Mouse (Mus musculus) lung, postnatal 36 days (tissue): Measurements from ENCODE around the gene Dcdc2b.

Experiments
- DNase-seq: peaks from one replicate; pipeline ENCODE4 v3.0.0; 2022; ENCODE audit warnings: mixed read lengths

Gene Dcdc2b

GRCm38 (mm10) chr4:129577688-129578087 lies 36.4 kb downstream of the Dcdc2b start:
- DNase-seq: no peak

GRCm38 (mm10) chr4:129576863-129577491 lies 37.1 kb downstream of the Dcdc2b start:
- DNase-seq: peak; percentile 81

GRCm38 (mm10) chr4:129575171-129575844 lies 38.7 kb downstream of the Dcdc2b start:
- DNase-seq: peak; percentile 65

DNA sequence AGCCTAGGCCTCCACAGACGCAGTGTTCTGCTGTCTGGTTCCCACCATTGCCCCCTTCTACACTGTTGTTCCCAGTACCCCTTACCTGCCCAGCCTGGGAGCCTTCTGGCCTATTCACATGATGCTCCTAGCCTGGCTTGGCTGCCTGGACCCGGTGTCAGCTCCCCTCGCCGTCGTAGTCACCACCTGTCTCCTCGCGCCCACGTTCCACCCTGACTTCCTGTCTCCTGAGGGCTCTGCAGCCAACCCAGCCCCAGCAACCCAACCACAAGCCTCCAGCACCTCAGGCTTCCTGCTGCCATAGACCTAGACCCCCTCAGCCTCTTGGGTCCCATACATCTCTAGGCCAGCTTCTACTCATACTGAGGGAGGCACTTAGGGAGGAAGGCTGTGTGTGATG lies 40.6 kb downstream of the Dcdc2b start, which contains the start of gene Lck:
TSS of gene Lck (minus strand) at position 212 of the 400 bp plus-strand sequence.
- no peak for DNase-seq

- no peak for DNase-seq
These were observed 41.0 kb downstream of the Dcdc2b start for GRCm38 (mm10) chr4:129573093-129573370.

- DNase-seq: peak; percentile 27
These were observed 41.6 kb downstream of the Dcdc2b start for GRCm38 (mm10) chr4:129572236-129573092.

DNA sequence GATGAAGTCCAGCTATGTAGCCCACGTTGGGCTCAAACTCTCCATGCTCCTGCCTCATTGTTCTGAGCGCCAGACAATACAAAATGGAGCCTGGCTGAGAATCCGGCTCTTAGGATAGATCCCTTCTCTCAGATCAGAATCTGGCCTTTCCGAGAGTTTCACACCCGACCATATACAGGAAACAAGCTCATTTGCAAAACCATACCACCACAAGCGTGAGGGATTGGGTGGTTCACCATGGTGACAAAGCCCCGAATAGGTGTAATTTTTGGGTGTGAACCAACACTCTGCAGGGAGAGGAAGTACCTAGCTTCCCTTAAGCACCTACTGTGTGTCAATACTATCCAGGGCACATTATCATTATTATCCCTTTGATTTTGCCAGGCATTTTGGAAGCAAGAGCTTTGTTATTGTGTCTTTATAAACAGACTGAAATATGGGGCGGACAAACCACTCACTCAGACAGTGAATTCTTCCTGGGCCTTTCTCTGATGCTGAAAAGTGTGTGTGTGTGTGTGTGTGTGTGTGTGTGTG lies 42.4 kb downstream of the Dcdc2b start:
- no peak for DNase-seq

- DNase-seq: no peak
These were observed 44.0 kb downstream of the Dcdc2b start for GRCm38 (mm10) chr4:129570028-129570427.

DNA sequence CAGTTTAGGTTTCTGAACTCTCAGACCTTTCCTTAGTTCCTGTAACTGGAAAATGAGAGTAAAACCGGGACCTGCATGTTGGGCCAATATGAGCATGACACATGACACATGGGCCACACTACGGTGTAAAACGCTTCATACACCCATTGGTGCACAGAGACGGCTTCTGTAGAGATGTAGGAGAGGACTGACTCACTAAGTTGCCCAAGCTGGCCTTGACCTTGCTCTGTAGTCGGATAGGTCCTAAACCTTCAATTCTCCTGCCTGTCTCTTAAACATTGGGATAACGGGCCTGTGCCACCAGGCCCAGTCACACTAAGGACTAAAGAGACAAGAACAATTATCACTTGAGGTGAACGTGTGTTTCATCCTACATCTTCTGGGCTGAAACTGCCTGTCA lies 45.7 kb downstream of the Dcdc2b start:
- no peak for DNase-seq

GRCm38 (mm10) chr4:129565139-129565538 lies 48.9 kb downstream of the Dcdc2b start:
- DNase-seq: no peak

- DNase-seq: no peak
These were observed 50.3 kb downstream of the Dcdc2b start for GRCm38 (mm10) chr4:129563718-129564117.

DNA sequence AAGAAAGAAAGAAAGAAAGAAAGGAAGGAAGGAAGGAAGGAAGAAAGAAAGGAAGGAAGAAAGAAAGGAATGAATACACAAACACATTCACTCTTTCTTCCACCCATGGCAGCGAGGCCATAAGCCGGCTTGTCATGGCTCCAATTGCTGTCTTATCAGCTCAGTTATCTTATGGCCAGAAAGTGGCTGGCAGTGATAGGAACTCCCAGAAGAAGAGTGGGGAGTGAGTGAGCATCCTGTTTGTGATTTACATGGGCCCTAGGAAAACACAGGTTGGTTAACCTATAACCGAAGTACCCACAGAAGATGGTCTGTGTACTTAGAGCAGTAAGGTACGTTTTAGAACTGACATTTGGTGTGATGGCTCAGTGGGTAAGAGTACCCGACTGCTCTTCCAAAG lies 52.9 kb downstream of the Dcdc2b start:
- DNase-seq: no peak
